Mouse (Mus musculus): ENCODE results near the gene Zc3h14. TPM values are rescaled to one million over a fixed set of nuclear protein-coding genes. Genes with fewer than 3 reads are reported as not detected.

Zc3h14 gene
- polyA plus RNA-seq, 1 experiment from 2014 or later: 128 TPM

- Histone ChIP-seq H3K36me3 (no peaks in the 10 kb centered on the region), H3K27ac (no peak overlapping the region), H3K9ac (no peak overlapping the region), H3K9me3 (replicated peaks) (no peaks in the 10 kb centered on the region), H3K4me3 (replicated peaks) (no peak overlapping the region), H3K4me2 (no peak overlapping the region), H3K4me1 (peaks cover 22% of the 10 kb centered on the region), H3K27me3 (no peaks in the 10 kb centered on the region)
- WGBS: 60% methylated on average over 4 of the region's 4 CpGs
- no peak for ATAC-seq (replicated peaks; ENCODE audit: low FRiP score)
Observed at GRCm38 (mm10) chr12:98745626-98746025, 1.1 kb upstream of the Zc3h14 start.

GRCm38 (mm10) chr12:98746131-98746530 is 633 bp upstream of the Zc3h14 start:
- no peak overlapping the region for H3K4me3 ChIP-seq (replicated peaks)
- H3K4me1 ChIP-seq: peaks cover 24% of the 10 kb centered on the region
- no peaks in the 10 kb centered on the region for H3K27me3 ChIP-seq
- ATAC-seq (replicated peaks; ENCODE audit: low FRiP score): peak; percentile 72
- H3K27ac ChIP-seq: no peak overlapping the region
- no peaks in the 10 kb centered on the region for H3K9me3 ChIP-seq (replicated peaks)
- 29% methylated on average over 2 of the region's 2 CpGs for WGBS
- no peak overlapping the region for H3K9ac ChIP-seq
- no peak overlapping the region for H3K4me2 ChIP-seq
- H3K36me3 ChIP-seq: no peaks in the 10 kb centered on the region

GRCm38 (mm10) chr12:98747380-98747753 is 603 bp downstream of the Zc3h14 start:
- Histone ChIP-seq H3K9me3 (replicated peaks) (no peaks in the 10 kb centered on the region), H3K4me1 (peaks cover 24% of the 10 kb centered on the region), H3K36me3 (no peaks in the 10 kb centered on the region), H3K27ac (peak overlapping the region; percentile 94), H3K27me3 (no peaks in the 10 kb centered on the region), H3K4me3 (replicated peaks) (peak overlapping the region; percentile 98), H3K9ac (peak overlapping the region; percentile 88), H3K4me2 (peak overlapping the region; percentile 67)
- no peak for ATAC-seq (replicated peaks; ENCODE audit: low FRiP score)
- under 1% methylated on average over 14 of the region's 14 CpGs for WGBS

- no peaks in the 10 kb centered on the region for H3K4me1 ChIP-seq
- H3K9ac ChIP-seq: no peak overlapping the region
- no peak for ATAC-seq (replicated peaks; ENCODE audit: low FRiP score)
- H3K27ac ChIP-seq: no peak overlapping the region
- no peak overlapping the region for H3K4me3 ChIP-seq (replicated peaks)
- H3K36me3 ChIP-seq: peaks cover 92% of the 10 kb centered on the region
- H3K9me3 ChIP-seq (replicated peaks): no peaks in the 10 kb centered on the region
- no peak overlapping the region for H3K4me2 ChIP-seq
- whole genome bisulfite sequencing: 88% methylated on average over 6 of the region's 6 CpGs
- H3K27me3 ChIP-seq: no peaks in the 10 kb centered on the region
Observed at GRCm38 (mm10) chr12:98757636-98758035, 10.9 kb downstream of the Zc3h14 start.

- H3K27ac ChIP-seq: no peak overlapping the region
- H3K27me3 ChIP-seq: no peaks in the 10 kb centered on the region
- H3K4me1 ChIP-seq: no peaks in the 10 kb centered on the region
- H3K9me3 ChIP-seq (replicated peaks): no peaks in the 10 kb centered on the region
- H3K36me3 ChIP-seq: peaks cover 93% of the 10 kb centered on the region
- H3K9ac ChIP-seq: no peak overlapping the region
- H3K4me2 ChIP-seq: no peak overlapping the region
- 91% methylated on average over 6 of the region's 6 CpGs for WGBS
- no peak for ATAC-seq (replicated peaks; ENCODE audit: low FRiP score)
- H3K4me3 ChIP-seq (replicated peaks): no peak overlapping the region
Observed at GRCm38 (mm10) chr12:98759700-98760099, 12.9 kb downstream of the Zc3h14 start.

GRCm38 (mm10) chr12:98766241-98766640 is 19.5 kb downstream of the Zc3h14 start:
- no peak overlapping the region for H3K9ac ChIP-seq
- ATAC-seq (replicated peaks; ENCODE audit: low FRiP score): no peak
- H3K36me3 ChIP-seq: peaks cover 93% of the 10 kb centered on the region
- H3K4me1 ChIP-seq: no peaks in the 10 kb centered on the region
- no peak overlapping the region for H3K4me3 ChIP-seq (replicated peaks)
- H3K9me3 ChIP-seq (replicated peaks): no peaks in the 10 kb centered on the region
- H3K4me2 ChIP-seq: no peak overlapping the region
- WGBS: 97% methylated on average over 2 of the region's 2 CpGs
- no peak overlapping the region for H3K27ac ChIP-seq
- no peaks in the 10 kb centered on the region for H3K27me3 ChIP-seq

- no peak for ATAC-seq (replicated peaks; ENCODE audit: low FRiP score)
- Histone ChIP-seq H3K27me3 (no peaks in the 10 kb centered on the region), H3K9me3 (replicated peaks) (no peaks in the 10 kb centered on the region), H3K36me3 (peaks cover 90% of the 10 kb centered on the region), H3K27ac (no peak overlapping the region), H3K9ac (no peak overlapping the region), H3K4me1 (no peaks in the 10 kb centered on the region), H3K4me3 (replicated peaks) (no peak overlapping the region), H3K4me2 (no peak overlapping the region)
- WGBS: 75% methylated on average over 3 of the region's 3 CpGs
Observed at GRCm38 (mm10) chr12:98777509-98777908, 30.7 kb downstream of the Zc3h14 start.

- ATAC-seq (replicated peaks; ENCODE audit: low FRiP score): no peak
- WGBS: 82% methylated on average over 4 of the region's 4 CpGs
- Histone ChIP-seq H3K36me3 (peaks cover 89% of the 10 kb centered on the region), H3K4me2 (no peak overlapping the region), H3K27ac (no peak overlapping the region), H3K4me1 (no peaks in the 10 kb centered on the region), H3K9ac (no peak overlapping the region), H3K9me3 (replicated peaks) (no peaks in the 10 kb centered on the region), H3K4me3 (replicated peaks) (no peak overlapping the region), H3K27me3 (no peaks in the 10 kb centered on the region)
Observed at GRCm38 (mm10) chr12:98779148-98779547, 32.4 kb downstream of the Zc3h14 start.

- Histone ChIP-seq H3K27ac (no peak overlapping the region), H3K9me3 (replicated peaks) (no peaks in the 10 kb centered on the region), H3K27me3 (no peaks in the 10 kb centered on the region), H3K9ac (no peak overlapping the region), H3K4me1 (no peaks in the 10 kb centered on the region), H3K4me2 (no peak overlapping the region), H3K36me3 (peaks cover 86% of the 10 kb centered on the region), H3K4me3 (replicated peaks) (no peak overlapping the region)
- ATAC-seq (replicated peaks; ENCODE audit: low FRiP score): no peak
- 94% methylated on average over 1 of the region's 1 CpGs for WGBS
Observed at GRCm38 (mm10) chr12:98784251-98784650, 37.5 kb downstream of the Zc3h14 start.

GRCm38 (mm10) chr12:98795731-98796318 is 49.1 kb downstream of the Zc3h14 start:
- H3K9me3 ChIP-seq (replicated peaks): no peaks in the 10 kb centered on the region
- H3K27me3 ChIP-seq: no peaks in the 10 kb centered on the region
- ATAC-seq (replicated peaks; ENCODE audit: low FRiP score): no peak
- H3K9ac ChIP-seq: no peak overlapping the region
- no peak overlapping the region for H3K27ac ChIP-seq
- no peak overlapping the region for H3K4me3 ChIP-seq (replicated peaks)
- no peak overlapping the region for H3K4me2 ChIP-seq
- H3K4me1 ChIP-seq: no peaks in the 10 kb centered on the region
- H3K36me3 ChIP-seq: peaks cover 71% of the 10 kb centered on the region
- WGBS: 94% methylated on average over 3 of the region's 3 CpGs

- Histone ChIP-seq H3K27me3 (no peaks in the 10 kb centered on the region), H3K4me2 (no peak overlapping the region), H3K9me3 (replicated peaks) (no peaks in the 10 kb centered on the region), H3K4me1 (no peaks in the 10 kb centered on the region), H3K4me3 (replicated peaks) (no peak overlapping the region), H3K27ac (no peak overlapping the region), H3K9ac (no peak overlapping the region), H3K36me3 (peaks cover 29% of the 10 kb centered on the region)
- WGBS: 86% methylated on average over 5 of the region's 5 CpGs
- no peak for ATAC-seq (replicated peaks; ENCODE audit: low FRiP score)
Observed at GRCm38 (mm10) chr12:98800334-98800733, 53.6 kb downstream of the Zc3h14 start.

GRCm38 (mm10) chr12:98802245-98802644 is 55.5 kb downstream of the Zc3h14 start:
- Histone ChIP-seq H3K9ac (no peak overlapping the region), H3K27me3 (no peaks in the 10 kb centered on the region), H3K36me3 (peaks cover 17% of the 10 kb centered on the region), H3K9me3 (replicated peaks) (no peaks in the 10 kb centered on the region), H3K4me3 (replicated peaks) (no peak overlapping the region), H3K27ac (no peak overlapping the region), H3K4me1 (no peaks in the 10 kb centered on the region), H3K4me2 (no peak overlapping the region)
- ATAC-seq (replicated peaks; ENCODE audit: low FRiP score): no peak
- 81% methylated on average over 3 of the region's 3 CpGs for WGBS

GRCm38 (mm10) chr12:98804078-98804748 is 57.4 kb downstream of the Zc3h14 start:
- Histone ChIP-seq H3K4me1 (no peaks in the 10 kb centered on the region), H3K9me3 (replicated peaks) (no peaks in the 10 kb centered on the region), H3K4me2 (no peak overlapping the region), H3K9ac (no peak overlapping the region), H3K36me3 (0 out of 2 replicates have a peak, but pooled peaks cover 4% of the 10 kb centered on the region), H3K27me3 (no peaks in the 10 kb centered on the region), H3K27ac (no peak overlapping the region), H3K4me3 (replicated peaks) (no peak overlapping the region)
- no peak for ATAC-seq (replicated peaks; ENCODE audit: low FRiP score)
- 71% methylated on average over 3 of the region's 3 CpGs for WGBS

Measured in kidney, embryonic 15.5 days (tissue).